Mouse (Mus musculus) liver, embryonic 14.5 days (tissue): Measurements from ENCODE around the gene Gm17581.

Source experiments
- CTCF ChIP-seq: IDR thresholded peaks from 2 replicates; pipeline ENCODE4 v1.5.1; 2016; ENCODE audit warnings: antibody characterized with exemption, low read depth, control low read depth
- EP300 ChIP-seq: IDR thresholded peaks from 2 replicates; pipeline ENCODE4 v1.6.1; 2016; ENCODE audit warnings: antibody characterized with exemption, low read depth

GRCm38 (mm10) chr2:155695316-155695715 is 40.4 kb downstream of the Gm17581 start:
- TF ChIP-seq CTCF (no peak), EP300 (no peak)
